Mouse (Mus musculus) heart, embryonic 14.5 days (tissue): Measurements from ENCODE around the gene Nf2. TPM values are rescaled to one million over a fixed set of nuclear protein-coding genes. Genes with fewer than 3 reads are reported as not detected.

Experiments used
- ATAC-seq: fragments of 200-750 bp; cut with Nextera tagmentation; 2 replicates; pipeline ENCODE4 v1.8.0; 2017; ENCODE audit warnings: low read depth, moderate TSS enrichment; ENCODE audit not compliant: insufficient number of reproducible peaks, insufficient read depth, low FRiP score
- H3K27ac ChIP-seq, 2 experiments: fragments of 200-500 bp in 1 of 2; fragments of 300-500 bp in 1 of 2; sonication (generic) in 1 of 2; replicated peaks in 1 of 2; 2 replicates each; pipeline ENCODE4 v1.5.1; 2012 to 2014; ENCODE audit warnings: low read depth in 2 of 2, low read length in 2 of 2, control low read depth in 1 of 2, mild to moderate bottlenecking in 1 of 2, mixed read lengths in 1 of 2; ENCODE audit not compliant: control insufficient read depth in 1 of 2, insufficient read depth in 1 of 2
- H3K27me3 ChIP-seq: fragments of 300-500 bp; sonication (generic); 2 replicates; pipeline ENCODE4 v1.6.1; 2014; ENCODE audit warnings: mild to moderate bottlenecking, low read length, control low read depth; ENCODE audit not compliant: control insufficient read depth, insufficient read depth
- H3K36me3 ChIP-seq: fragments of 300-500 bp; sonication (generic); 2 replicates; pipeline ENCODE4 v1.6.1; 2014; ENCODE audit warnings: mild to moderate bottlenecking, control low read depth, low read length, mixed read lengths; ENCODE audit not compliant: control insufficient read depth, insufficient read depth
- H3K4me1 ChIP-seq, 2 experiments: fragments of 200-500 bp in 1 of 2; fragments of 300-500 bp in 1 of 2; sonication (generic) in 1 of 2; 2 replicates each; pipeline ENCODE4 v1.6.1; 2012 to 2014; ENCODE audit warnings: low read length in 2 of 2, control low read depth in 1 of 2, mixed read lengths in 1 of 2; ENCODE audit not compliant: control insufficient read depth in 2 of 2, insufficient read depth in 2 of 2
- H3K4me2 ChIP-seq: fragments of 300-500 bp; sonication (generic); 2 replicates; pipeline ENCODE4 v1.6.1; 2014; ENCODE audit warnings: mild to moderate bottlenecking, low read length
- H3K4me3 ChIP-seq, 2 experiments: fragments of 200-500 bp in 1 of 2; fragments of 300-500 bp in 1 of 2; sonication (generic) in 1 of 2; 2 replicates each; pipeline ENCODE4 v1.5.1; 2012 to 2014; ENCODE audit warnings: low read length in 2 of 2, mild to moderate bottlenecking in 2 of 2, control low read depth in 1 of 2, low read depth in 1 of 2, moderate library complexity in 1 of 2; ENCODE audit not compliant: control insufficient read depth in 1 of 2, insufficient read depth in 1 of 2
- H3K9ac ChIP-seq: fragments of 300-500 bp; sonication (generic); 2 replicates; pipeline ENCODE4 v1.6.1; 2014; ENCODE audit warnings: mild to moderate bottlenecking, low read length
- H3K9me3 ChIP-seq: fragments of 300-500 bp; sonication (generic); 2 replicates; pipeline ENCODE4 v1.6.1; 2016; ENCODE audit warnings: low read length, control low read depth; ENCODE audit not compliant: control insufficient read depth
- WGBS: fragments of 180-500 bp; shearing (Covaris S2); extraction: QIAGEN DNeasy Blood & Tissue Kit; methylation state at CpG from one replicate; pipeline ENCODE4 v1.1.7; 2014; 5-methylcytosine and 5-hydroxymethylcytosine counted together
- polyA plus RNA-seq: library from polyadenylated mRNA; unstranded; fragments of >200 nt; fragmentation: Nextera tagmentation; extraction: Ambion mirVana; gene quantifications from 2 replicates; pipeline ENCODE4 v1.2.1, GENCODE M21; 2014

Nf2 gene
- polyA plus RNA-seq, 1 experiment from 2014 or later: 33.1 TPM

DNA sequence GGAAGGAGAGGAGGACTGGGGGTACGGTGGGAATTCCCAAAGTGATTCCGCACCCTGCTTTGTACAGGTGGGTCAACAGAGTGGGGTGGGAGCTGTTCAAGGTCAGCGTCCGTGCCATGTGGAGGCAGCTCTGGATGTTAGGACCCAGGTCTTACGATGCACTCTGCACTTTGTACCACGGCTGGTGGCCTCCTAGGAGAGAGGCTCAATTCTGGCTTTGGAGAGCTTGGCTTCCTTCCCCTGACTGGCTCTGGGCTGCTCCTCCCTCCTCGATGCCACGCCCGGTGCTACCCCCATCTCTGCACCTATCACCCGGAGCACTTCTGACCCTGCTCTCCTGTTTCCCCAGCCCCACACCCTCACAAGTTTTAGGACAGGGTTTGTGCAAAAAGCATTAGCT lies 25.2 kb upstream of the Nf2 start:
- H3K27ac ChIP-seq: no peak overlapping the region
- H3K9ac ChIP-seq: peak overlapping the region; percentile 71
- H3K27me3 ChIP-seq: no peaks in the 10 kb centered on the region
- ATAC-seq: no peak
- H3K4me3 ChIP-seq: peak overlapping the region; percentile 71 to 73
- H3K9me3 ChIP-seq: 0 out of 2 replicates have a peak, but pooled peaks cover 4% of the 10 kb centered on the region
- H3K36me3 ChIP-seq: no peaks in the 10 kb centered on the region
- H3K4me1 ChIP-seq: peaks cover 7 to 8% of the 10 kb centered on the region in 2 experiments; a peak in 2 of 4 replicates
- H3K4me2 ChIP-seq: peak overlapping the region; percentile 87
- WGBS: 9% methylated on average over 10 of the region's 10 CpGs

DNA sequence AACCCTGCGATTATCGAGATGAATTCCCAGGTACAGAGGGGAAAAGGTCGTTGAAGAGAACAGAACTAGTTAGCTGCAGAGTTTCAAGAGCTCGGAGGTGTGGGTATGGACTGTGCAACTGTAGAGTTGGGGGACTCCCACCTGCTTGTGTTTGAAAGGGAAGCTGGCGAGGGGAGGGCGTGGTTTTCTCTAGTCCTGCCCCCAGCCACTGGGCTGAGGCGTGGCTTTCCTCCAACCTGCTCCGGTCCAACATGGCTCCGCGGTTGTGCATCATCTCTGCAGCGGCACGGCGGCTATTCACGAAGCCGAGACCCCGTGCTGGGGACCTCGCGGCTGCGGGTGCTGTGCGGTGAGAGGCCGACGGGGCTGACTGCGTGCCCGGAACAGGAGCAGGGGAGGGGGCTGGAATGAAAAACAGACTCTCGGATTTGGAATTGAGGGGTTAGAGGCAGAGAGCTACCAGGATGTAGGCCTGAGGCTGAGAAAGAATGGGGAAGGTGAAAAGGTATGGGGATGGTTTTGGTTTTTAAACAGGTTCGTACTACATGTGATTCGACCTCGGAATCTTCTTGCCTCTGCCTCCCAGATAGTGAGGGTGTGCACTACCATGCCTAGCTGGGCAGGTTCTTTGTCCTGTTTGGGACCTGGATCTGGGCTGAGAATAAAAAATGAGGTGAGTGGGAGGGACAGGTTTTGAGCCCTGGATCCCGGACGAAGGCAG lies 24.6 kb upstream of the Nf2 start, which contains the start of gene Nipsnap1:
Gene Nipsnap1, plus strand, starts transcription at position 197 of the 721 bp plus-strand sequence.
- Histone ChIP-seq H3K4me3 (peak within 1 kb of the TSS; percentile 71 to 73), H3K9ac (peak within 1 kb of the TSS; percentile 71), H3K36me3 (no peaks in the 10 kb centered on the region), H3K4me2 (peak within 1 kb of the TSS; percentile 87), H3K27me3 (no peaks in the 10 kb centered on the region), H3K4me1 (peaks cover 7 to 8% of the 10 kb centered on the region in 2 experiments; a peak in 2 of 4 replicates), H3K9me3 (0 out of 2 replicates have a peak, but pooled peaks cover 4% of the 10 kb centered on the region), H3K27ac (no peak within 1 kb of the TSS)
- WGBS: 2% methylated on average over 30 of the region's 30 CpGs
- peak; percentile 75 for ATAC-seq

DNA sequence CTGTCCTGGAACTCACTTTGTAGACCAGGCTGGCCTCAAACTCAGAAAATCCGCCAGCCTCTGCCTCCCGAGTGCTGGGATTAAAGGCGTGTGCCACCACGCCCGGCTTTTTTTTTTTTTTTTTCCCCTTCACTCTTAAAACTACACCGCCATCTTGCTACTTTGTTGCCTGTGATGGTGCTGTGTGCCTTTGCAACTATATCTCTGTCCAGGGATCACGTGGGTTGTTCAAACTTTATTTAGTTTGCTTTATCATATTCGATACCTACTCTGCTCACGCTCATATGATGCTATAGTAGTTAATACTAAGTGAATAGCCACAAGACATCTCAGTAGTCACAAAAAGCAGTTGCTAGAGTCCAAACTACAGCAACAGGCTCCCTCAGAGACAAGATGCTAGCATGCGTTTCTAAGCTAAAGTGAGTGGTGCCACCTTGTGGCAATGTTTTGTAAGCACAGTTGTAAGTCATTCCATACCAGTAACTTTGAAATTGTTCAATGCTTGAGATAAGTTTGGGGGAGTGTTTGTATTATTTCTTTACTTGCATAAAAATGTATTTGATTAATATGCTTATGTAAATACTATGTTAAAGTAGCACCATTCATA lies 16.4 kb upstream of the Nf2 start:
- Histone ChIP-seq H3K4me1 (no peaks in the 10 kb centered on the region), H3K27me3 (no peaks in the 10 kb centered on the region), H3K27ac (no peak overlapping the region), H3K9me3 (no peaks in the 10 kb centered on the region), H3K36me3 (no peaks in the 10 kb centered on the region), H3K4me3 (no peak overlapping the region), H3K9ac (no peak overlapping the region), H3K4me2 (no peak overlapping the region)
- ATAC-seq: no peak
- WGBS: 27% methylated on average over 10 of the region's 10 CpGs

GRCm38 (mm10) chr11:4862730-4863129 lies 13.4 kb upstream of the Nf2 start:
- no peak overlapping the region for H3K4me2 ChIP-seq
- no peak overlapping the region for H3K27ac ChIP-seq
- no peaks in the 10 kb centered on the region for H3K4me1 ChIP-seq
- H3K4me3 ChIP-seq: no peak overlapping the region
- H3K9ac ChIP-seq: no peak overlapping the region
- no peaks in the 10 kb centered on the region for H3K27me3 ChIP-seq
- H3K9me3 ChIP-seq: no peaks in the 10 kb centered on the region
- ATAC-seq: no peak
- 95% methylated on average over 1 of the region's 1 CpGs for WGBS
- H3K36me3 ChIP-seq: no peaks in the 10 kb centered on the region

- no peak overlapping the region for H3K27ac ChIP-seq
- H3K4me2 ChIP-seq: no peak overlapping the region
- H3K9me3 ChIP-seq: no peaks in the 10 kb centered on the region
- WGBS: 55% methylated on average over 11 of the region's 11 CpGs
- no peak overlapping the region for H3K4me3 ChIP-seq
- H3K36me3 ChIP-seq: no peaks in the 10 kb centered on the region
- H3K4me1 ChIP-seq: no peaks in the 10 kb centered on the region
- no peaks in the 10 kb centered on the region for H3K27me3 ChIP-seq
- ATAC-seq: no peak
- no peak overlapping the region for H3K9ac ChIP-seq
Measured at GRCm38 (mm10) chr11:4861816-4862604, 12.7 kb upstream of the Nf2 start.

- WGBS: 36% methylated on average over 1 of the region's 1 CpGs
- no peak for ATAC-seq
- Histone ChIP-seq H3K36me3 (no peaks in the 10 kb centered on the region), H3K4me3 (no peak overlapping the region), H3K27ac (no peak overlapping the region), H3K9me3 (no peaks in the 10 kb centered on the region), H3K27me3 (no peaks in the 10 kb centered on the region), H3K4me2 (no peak overlapping the region), H3K9ac (no peak overlapping the region), H3K4me1 (no peaks in the 10 kb centered on the region)
Measured at GRCm38 (mm10) chr11:4860986-4861385, 11.7 kb upstream of the Nf2 start.

DNA sequence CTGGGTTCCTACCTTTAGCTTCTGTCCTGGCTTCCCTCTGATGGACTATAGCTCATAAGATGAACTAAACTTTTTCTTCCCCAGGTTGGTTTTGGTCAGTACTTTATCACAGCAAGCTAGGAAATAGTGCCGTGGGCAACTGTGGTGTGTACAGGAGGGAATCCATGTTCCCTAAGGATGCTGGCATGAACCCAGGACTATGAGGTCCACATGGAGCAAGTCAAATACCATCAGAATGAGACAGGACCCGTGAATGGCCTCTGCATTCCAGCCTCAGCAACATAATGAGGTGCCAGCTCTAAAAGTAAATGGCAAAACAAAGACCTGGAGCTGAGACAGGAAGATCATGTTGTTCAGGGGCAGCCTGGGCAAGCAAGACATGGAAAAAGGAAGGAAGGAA lies 9.1 kb upstream of the Nf2 start:
- H3K27me3 ChIP-seq: no peaks in the 10 kb centered on the region
- 31% methylated on average over 2 of the region's 2 CpGs for WGBS

More for the DNA sequence above, 9.1 kb upstream of the Nf2 start:
- ATAC-seq: no peak
- H3K9ac ChIP-seq: no peak overlapping the region
- no peak overlapping the region for H3K27ac ChIP-seq
- no peaks in the 10 kb centered on the region for H3K9me3 ChIP-seq
- H3K4me3 ChIP-seq: no peak overlapping the region
- no peak overlapping the region for H3K4me2 ChIP-seq
- H3K4me1 ChIP-seq: no peaks in the 10 kb centered on the region
- H3K36me3 ChIP-seq: no peaks in the 10 kb centered on the region
